Mouse (Mus musculus) erythroblast, adult 5-6 weeks (primary cell): ENCODE data around the gene Lyrm1. TPM values are rescaled to one million over a fixed set of nuclear protein-coding genes. Genes with fewer than 3 reads are reported as not detected.

Experiments used
- ATAC-seq: replicated peaks from 2 replicates; pipeline ENCODE4 v1.8.0; 2016; ENCODE audit warnings: moderate number of reproducible peaks, mild to moderate bottlenecking, moderate TSS enrichment, inconsistent platforms; ENCODE audit not compliant: poor library complexity, low FRiP score, severe bottlenecking
- total RNA-seq, 2 experiments: library from RNA; stranded (forward) in 1 of 2; stranded (reverse) in 1 of 2; fragments of 150-400 nt in 1 of 2; fragments of 200-764, 138-1000 nt in 1 of 2; gene quantifications; 2 replicates each; pipeline versions ENCODE4 v1.2.3 to v1.2.4; 2015 to 2017; ENCODE audit warnings: low replicate concordance in 2 of 2

The Lyrm1 gene
- total RNA-seq, 2 experiments from 2014 or later, result 5.5 TPM; not detected in 1

GRCm38 (mm10) chr7:119880345-119880744, 15.3 kb upstream of the Lyrm1 start:
- no peak for ATAC-seq

- no peak for ATAC-seq
These were observed 14.4 kb upstream of the Lyrm1 start for GRCm38 (mm10) chr7:119881229-119881628.

GRCm38 (mm10) chr7:119887887-119888286, 7.8 kb upstream of the Lyrm1 start:
- no peak for ATAC-seq

GRCm38 (mm10) chr7:119892198-119892597, 3.5 kb upstream of the Lyrm1 start:
- no peak for ATAC-seq

- ATAC-seq, result no peak
These were observed 2.9 kb upstream of the Lyrm1 start for GRCm38 (mm10) chr7:119892742-119893141.

- no peak for ATAC-seq
These were observed 680 bp upstream of the Lyrm1 start for GRCm38 (mm10) chr7:119894818-119895544.

- ATAC-seq, result no peak
These were observed 2.0 kb downstream of the Lyrm1 start for GRCm38 (mm10) chr7:119897521-119898109.

- ATAC-seq, result no peak
These were observed 2.7 kb downstream of the Lyrm1 start for GRCm38 (mm10) chr7:119898247-119898856.

GRCm38 (mm10) chr7:119899386-119900057, 3.9 kb downstream of the Lyrm1 start:
- no peak for ATAC-seq

GRCm38 (mm10) chr7:119906523-119907215, 11.0 kb downstream of the Lyrm1 start:
- no peak for ATAC-seq

GRCm38 (mm10) chr7:119911727-119912126, 16.1 kb downstream of the Lyrm1 start:
- ATAC-seq, result no peak

GRCm38 (mm10) chr7:119920457-119920856, 24.8 kb downstream of the Lyrm1 start:
- no peak for ATAC-seq

GRCm38 (mm10) chr7:119921054-119921453, 25.4 kb downstream of the Lyrm1 start:
- ATAC-seq, result no peak

GRCm38 (mm10) chr7:119928783-119929440, 33.3 kb downstream of the Lyrm1 start:
- no peak for ATAC-seq

- no peak for ATAC-seq
These were observed 40.7 kb downstream of the Lyrm1 start for GRCm38 (mm10) chr7:119936321-119936720.

GRCm38 (mm10) chr7:119937036-119937435, 41.4 kb downstream of the Lyrm1 start:
- no peak for ATAC-seq

GRCm38 (mm10) chr7:119941569-119941968, 45.9 kb downstream of the Lyrm1 start:
- no peak for ATAC-seq

- no peak for ATAC-seq
These were observed 58.4 kb downstream of the Lyrm1 start for GRCm38 (mm10) chr7:119954047-119954446.

- no peak for ATAC-seq
These were observed 61.8 kb downstream of the Lyrm1 start for GRCm38 (mm10) chr7:119957421-119957820.

- no peak for ATAC-seq
These were observed 63.4 kb downstream of the Lyrm1 start for GRCm38 (mm10) chr7:119959091-119959490.
